Mouse (Mus musculus): ENCODE results near the gene Noct. TPM values are rescaled to one million over a fixed set of nuclear protein-coding genes. Genes with fewer than 3 reads are reported as not detected.
A peak's percentile ranks its signal among the peaks of the same experiment; 100 is the strongest.

Gene Noct
- 39.3 and 53.4 TPM in 2 replicates for total RNA-seq (2012; rRNA removed)

- Histone ChIP-seq H3K9me3 (ENCODE audit: control insufficient read depth, insufficient read depth, low read depth, low read length) (no peaks in the 10 kb centered on the region), H3K36me3 (ENCODE audit: control insufficient read depth, insufficient read depth, low read length, poor library complexity, severe bottlenecking) (peaks cover 7% of the 10 kb centered on the region), H3K9ac (ENCODE audit: insufficient read depth, low read depth, low read length, poor library complexity, severe bottlenecking) (peak within 1 kb of the TSS; percentile 93), H3K27ac (ENCODE audit: insufficient read depth, low read depth, low read length, poor library complexity, severe bottlenecking) (peak within 1 kb of the TSS; percentile 93), H3K4me3 (ENCODE audit: insufficient read depth in 1 of 2, low read depth in 1 of 2, low read length in 2 of 2, poor library complexity in 1 of 2, severe bottlenecking in 1 of 2) (peak within 1 kb of the TSS; percentile 86 to 94), H3K4me1 (ENCODE audit: control insufficient read depth in 2 of 2, insufficient read depth in 2 of 2, low read length in 2 of 2, poor library complexity in 1 of 2) (peaks cover 7 to 16% of the 10 kb centered on the region in 2 experiments)
- peak; percentile 30; the same call in 1 of the 2 replicates for TF ChIP-seq HCFC1 (IDR thresholded peaks at IDR 0.05; ENCODE audit: borderline replicate concordance, insufficient read depth, low read length)
- no peak for TF ChIP-seq CHD2 (IDR thresholded peaks at IDR 0.05; ENCODE audit: low read depth, low read length)
- no peak for TF ChIP-seq ZNF384 (IDR thresholded peaks at IDR 0.05; ENCODE audit: low read depth, low read length)
- TF ChIP-seq MAFK (IDR thresholded peaks at IDR 0.05; ENCODE audit: insufficient read depth, low read depth, low read length), result no peak
- peak; percentile 76 for DNase-seq (ENCODE audit: low read depth, low spot score)
- in situ Hi-C loops (cut with MboI; ENCODE audit: low sequenced_read_pairs in 2 of 2, unreplicated experiment in 2 of 2), result no loop called here
These were observed at the start of gene Noct for GRCm38 (mm10) chr3:51224363-51225225. TSS of gene Noct (plus strand) at chr3:51224447.

- Histone ChIP-seq H3K9ac (ENCODE audit: insufficient read depth, low read depth, low read length, poor library complexity, severe bottlenecking) (no peak overlapping the region), H3K4me3 (ENCODE audit: insufficient read depth in 1 of 2, low read depth in 1 of 2, low read length in 2 of 2, poor library complexity in 1 of 2, severe bottlenecking in 1 of 2) (no peak overlapping the region), H3K4me1 (ENCODE audit: control insufficient read depth in 2 of 2, insufficient read depth in 2 of 2, low read length in 2 of 2, poor library complexity in 1 of 2) (0 out of 4 replicates have a peak, but pooled peaks cover 0 to 2% of the 10 kb centered on the region in 2 experiments), H3K9me3 (ENCODE audit: control insufficient read depth, insufficient read depth, low read depth, low read length) (no peaks in the 10 kb centered on the region), H3K36me3 (ENCODE audit: control insufficient read depth, insufficient read depth, low read length, poor library complexity, severe bottlenecking) (no peaks in the 10 kb centered on the region), H3K27ac (ENCODE audit: insufficient read depth, low read depth, low read length, poor library complexity, severe bottlenecking) (no peak overlapping the region)
- TF ChIP-seq MAFK (IDR thresholded peaks at IDR 0.05; ENCODE audit: insufficient read depth, low read depth, low read length), result no peak
- TF ChIP-seq HCFC1 (IDR thresholded peaks at IDR 0.05; ENCODE audit: borderline replicate concordance, insufficient read depth, low read length), result no peak
- TF ChIP-seq ZC3H11A (IDR thresholded peaks at IDR 0.05; ENCODE audit: borderline replicate concordance, low read depth, low read length), result no peak
- TF ChIP-seq ZNF384 (IDR thresholded peaks at IDR 0.05; ENCODE audit: low read depth, low read length), result no peak
- no peak for TF ChIP-seq CHD2 (IDR thresholded peaks at IDR 0.05; ENCODE audit: low read depth, low read length)
- no peak for DNase-seq (ENCODE audit: low read depth, low spot score)
- in situ Hi-C loops (cut with MboI; ENCODE audit: low sequenced_read_pairs in 2 of 2, unreplicated experiment in 2 of 2), result loop anchor here in 1 of 2 experiments (10.0 kb wide), 1 partner anchor 263 kb away; no protein-coding TSS in a partner anchor
These were observed 46.1 kb upstream of the Noct start for GRCm38 (mm10) chr3:51178158-51178557.

GRCm38 (mm10) chr3:51179460-51180146 is 44.6 kb upstream of the Noct start:
- no peak overlapping the region for H3K4me3 ChIP-seq (ENCODE audit: insufficient read depth in 1 of 2, low read depth in 1 of 2, low read length in 2 of 2, poor library complexity in 1 of 2, severe bottlenecking in 1 of 2)
- H3K4me1 ChIP-seq (ENCODE audit: control insufficient read depth in 2 of 2, insufficient read depth in 2 of 2, low read length in 2 of 2, poor library complexity in 1 of 2), result 0 out of 4 replicates have a peak, but pooled peaks cover 0 to 2% of the 10 kb centered on the region in 2 experiments
- no peaks in the 10 kb centered on the region for H3K36me3 ChIP-seq (ENCODE audit: control insufficient read depth, insufficient read depth, low read length, poor library complexity, severe bottlenecking)
- no peak for DNase-seq (ENCODE audit: low read depth, low spot score)
- no peaks in the 10 kb centered on the region for H3K9me3 ChIP-seq (ENCODE audit: control insufficient read depth, insufficient read depth, low read depth, low read length)
- H3K9ac ChIP-seq (ENCODE audit: insufficient read depth, low read depth, low read length, poor library complexity, severe bottlenecking), result no peak overlapping the region
- TF ChIP-seq MAFK (IDR thresholded peaks at IDR 0.05; ENCODE audit: insufficient read depth, low read depth, low read length), result no peak
- no peak for TF ChIP-seq ZC3H11A (IDR thresholded peaks at IDR 0.05; ENCODE audit: borderline replicate concordance, low read depth, low read length)
- TF ChIP-seq CHD2 (IDR thresholded peaks at IDR 0.05; ENCODE audit: low read depth, low read length), result no peak
- TF ChIP-seq ZNF384 (IDR thresholded peaks at IDR 0.05; ENCODE audit: low read depth, low read length), result no peak
- TF ChIP-seq HCFC1 (IDR thresholded peaks at IDR 0.05; ENCODE audit: borderline replicate concordance, insufficient read depth, low read length), result peak; percentile 83
- H3K27ac ChIP-seq (ENCODE audit: insufficient read depth, low read depth, low read length, poor library complexity, severe bottlenecking), result no peak overlapping the region
- in situ Hi-C loops (cut with MboI; ENCODE audit: low sequenced_read_pairs in 2 of 2, unreplicated experiment in 2 of 2), result loop anchor here in 1 of 2 experiments (10.0 kb wide), 1 partner anchor 265 kb away; no protein-coding TSS in a partner anchor

DNA sequence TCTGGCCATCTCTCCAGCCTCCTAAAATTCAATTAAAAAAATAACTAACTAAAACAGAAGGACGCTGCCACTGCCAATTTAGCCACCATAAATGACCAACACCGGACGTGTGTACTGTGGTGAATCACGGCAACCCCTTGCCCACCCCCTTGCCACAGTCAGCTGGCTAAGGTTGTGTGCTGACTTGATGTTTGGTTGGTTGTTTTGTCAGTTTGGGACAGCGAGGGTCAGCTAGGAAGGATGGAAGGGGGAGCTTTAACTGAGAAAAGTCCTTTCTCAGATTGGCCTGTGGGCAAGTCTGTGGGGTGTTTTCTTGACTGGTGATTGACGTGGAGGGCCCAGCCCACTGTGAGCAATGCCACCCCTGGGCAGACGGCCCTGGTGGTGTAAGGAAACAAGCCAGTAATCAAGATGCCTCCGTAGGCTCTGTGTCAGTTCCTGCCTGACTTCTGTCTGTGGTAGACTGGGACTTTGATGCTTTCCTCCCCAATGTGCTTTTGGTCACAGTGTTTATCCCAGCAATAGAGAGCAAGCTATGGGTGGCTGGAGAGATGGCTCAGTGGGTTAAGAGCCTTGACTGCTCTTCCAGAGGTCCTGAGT is 43.8 kb upstream of the Noct start:
- Histone ChIP-seq H3K4me3 (ENCODE audit: insufficient read depth in 1 of 2, low read depth in 1 of 2, low read length in 2 of 2, poor library complexity in 1 of 2, severe bottlenecking in 1 of 2) (no peak overlapping the region), H3K9ac (ENCODE audit: insufficient read depth, low read depth, low read length, poor library complexity, severe bottlenecking) (no peak overlapping the region), H3K27ac (ENCODE audit: insufficient read depth, low read depth, low read length, poor library complexity, severe bottlenecking) (no peak overlapping the region), H3K9me3 (ENCODE audit: control insufficient read depth, insufficient read depth, low read depth, low read length) (no peaks in the 10 kb centered on the region), H3K36me3 (ENCODE audit: control insufficient read depth, insufficient read depth, low read length, poor library complexity, severe bottlenecking) (no peaks in the 10 kb centered on the region), H3K4me1 (ENCODE audit: control insufficient read depth in 2 of 2, insufficient read depth in 2 of 2, low read length in 2 of 2, poor library complexity in 1 of 2) (0 out of 4 replicates have a peak, but pooled peaks cover 0 to 2% of the 10 kb centered on the region in 2 experiments)
- no peak for TF ChIP-seq CHD2 (IDR thresholded peaks at IDR 0.05; ENCODE audit: low read depth, low read length)
- no peak for TF ChIP-seq ZC3H11A (IDR thresholded peaks at IDR 0.05; ENCODE audit: borderline replicate concordance, low read depth, low read length)
- no peak for TF ChIP-seq MAFK (IDR thresholded peaks at IDR 0.05; ENCODE audit: insufficient read depth, low read depth, low read length)
- TF ChIP-seq ZNF384 (IDR thresholded peaks at IDR 0.05; ENCODE audit: low read depth, low read length), result no peak
- TF ChIP-seq HCFC1 (IDR thresholded peaks at IDR 0.05; ENCODE audit: borderline replicate concordance, insufficient read depth, low read length), result no peak
- in situ Hi-C loops (cut with MboI; ENCODE audit: low sequenced_read_pairs in 2 of 2, unreplicated experiment in 2 of 2), result no loop called here
- no peak for DNase-seq (ENCODE audit: low read depth, low spot score)
